Mouse (Mus musculus) ovary, postnatal 36 days (tissue): ENCODE data around the gene Fem1b.
"Not testable (repeated sequence)": the region's sequence is repeated elsewhere in the genome, so short reads cannot be mapped to it uniquely, and the experiment has no call there.

Experiments used
- DNase-seq: peaks from one replicate; pipeline ENCODE4 v3.0.0; 2022; ENCODE audit warnings: low spot score, mixed read lengths

The Fem1b gene

GRCm38 (mm10) chr9:62827939-62828652, 16.4 kb upstream of the Fem1b start:
- DNase-seq = no peak

GRCm38 (mm10) chr9:62826456-62826855, 14.7 kb upstream of the Fem1b start:
- DNase-seq = no peak

DNA sequence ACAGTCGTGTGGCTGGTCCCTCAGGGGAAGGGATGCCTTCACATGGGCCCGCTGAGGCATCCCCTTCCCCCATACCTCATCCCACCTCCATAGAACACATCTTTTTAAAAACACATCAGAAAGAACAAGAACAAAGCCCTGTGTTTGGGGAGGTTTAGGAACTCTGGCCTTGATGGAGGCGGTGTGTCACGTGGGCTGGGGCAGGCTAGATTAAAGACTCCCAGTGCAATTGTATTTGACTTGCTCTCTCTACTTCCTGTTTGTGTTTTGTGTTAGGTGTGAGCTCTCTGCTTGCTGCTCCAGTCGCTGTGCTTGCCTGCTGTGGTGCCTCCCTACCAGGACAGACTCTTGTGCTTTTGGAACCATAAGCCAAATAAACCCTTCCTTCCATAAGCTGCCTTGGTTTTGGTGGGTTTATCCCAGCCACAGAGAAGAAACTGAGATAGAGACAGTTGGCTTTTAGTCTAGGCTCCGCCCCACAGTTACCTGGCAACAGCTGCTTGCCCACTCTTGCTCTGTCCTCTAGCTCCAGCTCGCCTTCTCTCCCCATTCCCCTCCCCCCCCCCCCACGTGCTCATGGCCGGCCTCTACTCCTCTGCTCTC, 14.2 kb upstream of the Fem1b start:
- no peak for DNase-seq

- DNase-seq = no peak
Observed at GRCm38 (mm10) chr9:62821811-62822210, 10.1 kb upstream of the Fem1b start.

- DNase-seq = no peak
Observed at GRCm38 (mm10) chr9:62820829-62821228, 9.1 kb upstream of the Fem1b start.

GRCm38 (mm10) chr9:62819910-62820309, 8.2 kb upstream of the Fem1b start:
- DNase-seq = not testable (repeated sequence)

- DNase-seq = no peak
Observed at GRCm38 (mm10) chr9:62819494-62819893, 7.8 kb upstream of the Fem1b start.

- DNase-seq = peak; percentile 56
Observed at GRCm38 (mm10) chr9:62817828-62818614, 6.3 kb upstream of the Fem1b start.

GRCm38 (mm10) chr9:62817099-62817571, 5.4 kb upstream of the Fem1b start:
- DNase-seq = no peak

DNA sequence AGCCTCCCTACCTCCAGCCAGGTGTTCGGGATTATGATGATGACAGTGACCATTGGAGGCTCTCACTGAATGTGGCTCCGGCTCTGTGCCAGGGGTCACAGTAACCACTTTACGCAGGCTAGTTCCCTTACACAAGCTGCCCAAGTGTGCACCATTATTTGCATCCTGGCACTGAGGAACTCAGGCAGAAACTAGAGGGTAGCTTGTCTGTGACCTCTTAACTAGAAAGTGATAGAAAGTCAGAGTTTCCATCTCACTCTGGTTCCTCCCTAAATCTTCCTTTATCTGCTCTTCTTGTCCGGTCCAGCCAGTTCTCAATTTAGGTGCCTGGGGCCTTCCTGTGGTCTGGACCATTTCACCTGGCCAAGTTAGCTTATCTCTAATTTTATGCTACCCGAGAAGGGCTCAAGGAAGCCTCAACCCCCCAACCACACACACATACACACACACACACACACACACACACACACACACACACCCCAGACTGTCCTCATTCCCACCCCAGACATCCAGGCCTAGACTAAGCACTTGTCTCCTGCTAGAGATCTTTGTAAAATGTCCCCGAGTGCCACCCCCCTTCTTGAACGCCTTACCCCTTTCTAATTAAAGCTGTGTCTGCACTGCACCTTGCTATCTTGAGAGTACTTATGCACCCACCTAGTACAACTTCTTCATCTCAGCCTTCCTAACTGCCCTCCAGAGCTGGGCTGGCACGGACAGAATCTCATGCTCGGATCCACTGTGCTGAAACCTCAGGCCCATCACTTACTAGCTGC, 4.8 kb upstream of the Fem1b start:
- DNase-seq = no peak

DNA sequence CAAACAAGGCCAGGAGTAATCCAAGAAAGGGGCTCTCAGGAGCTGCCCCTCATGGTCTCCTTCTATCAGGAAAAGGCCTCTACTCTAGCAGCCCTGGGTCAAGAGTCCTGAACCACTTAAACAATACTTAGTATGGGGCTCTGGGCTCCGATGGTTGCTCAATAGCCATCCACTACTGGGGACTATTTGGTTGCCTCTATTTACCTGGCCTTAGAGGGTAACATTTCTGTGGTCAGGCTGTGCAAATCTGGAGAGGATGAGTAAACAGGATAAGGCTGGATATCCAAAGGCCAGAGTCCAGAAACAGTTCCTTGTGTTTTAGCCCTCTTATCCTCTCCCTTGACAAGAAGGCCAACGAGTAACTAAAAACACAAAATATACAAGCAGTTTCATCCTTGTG, 3.0 kb upstream of the Fem1b start:
- no peak for DNase-seq

- no peak for DNase-seq
Observed at GRCm38 (mm10) chr9:62812216-62813049, 699 bp upstream of the Fem1b start.

- DNase-seq = no peak
Observed at GRCm38 (mm10) chr9:62810543-62811515, 905 bp downstream of the Fem1b start.

GRCm38 (mm10) chr9:62810095-62810494, 1.6 kb downstream of the Fem1b start:
- DNase-seq = no peak

DNA sequence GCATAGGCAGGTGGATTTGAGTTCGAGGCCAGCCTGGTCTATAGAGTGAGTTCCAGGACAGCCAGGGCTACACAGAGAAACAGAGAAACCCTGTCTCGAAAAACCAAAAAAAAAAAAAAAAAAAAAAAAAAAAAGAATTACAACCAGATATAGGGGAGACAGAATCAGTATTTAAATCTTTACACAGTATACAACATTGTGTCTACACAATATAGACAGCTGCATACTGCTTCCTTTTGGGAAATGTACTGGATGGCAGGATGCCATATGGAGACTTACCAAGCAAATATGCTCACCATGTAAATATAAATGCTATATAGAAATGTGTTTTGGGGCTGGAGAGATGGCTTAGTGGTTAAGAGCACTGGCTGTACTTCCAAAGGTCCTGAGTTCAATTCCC, 12.5 kb downstream of the Fem1b start:
- DNase-seq = not testable (repeated sequence)

DNA sequence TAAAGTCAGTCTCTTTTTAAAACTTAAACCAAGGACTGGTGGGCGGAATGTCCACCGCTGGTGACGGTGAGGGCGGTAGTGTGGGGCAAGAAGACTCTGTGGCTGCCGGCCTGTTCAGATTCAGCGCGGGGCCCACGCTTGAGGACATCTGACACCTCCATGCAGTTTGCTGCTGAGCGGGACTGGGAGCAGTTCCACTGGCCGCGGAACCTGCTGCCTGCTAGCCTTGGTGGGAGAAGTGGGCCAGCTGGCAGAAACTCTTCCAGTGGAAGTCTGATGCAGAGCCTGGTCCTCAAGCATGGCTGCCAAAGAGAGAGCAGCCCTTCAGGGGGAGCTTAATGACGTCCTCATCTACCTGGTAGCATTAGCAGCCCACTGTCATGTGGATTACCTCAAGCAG, 21.9 kb downstream of the Fem1b start:
- DNase-seq = no peak

GRCm38 (mm10) chr9:62786721-62787120, 25.0 kb downstream of the Fem1b start:
- no peak for DNase-seq

GRCm38 (mm10) chr9:62784233-62784632, 27.5 kb downstream of the Fem1b start:
- no peak for DNase-seq

- peak; percentile 48 for DNase-seq
Observed at GRCm38 (mm10) chr9:62782976-62783781, 28.6 kb downstream of the Fem1b start.
